Mouse (Mus musculus): Measurements from ENCODE around the gene Ccdc62. TPM values are rescaled to one million over a fixed set of nuclear protein-coding genes. Genes with fewer than 3 reads are reported as not detected.

Gene Ccdc62
- polyA plus RNA-seq, 1 experiment from 2014 or later: 7.1 TPM

GRCm38 (mm10) chr5:124004356-124005150 is 74.1 kb downstream of the Ccdc62 start:
- Histone ChIP-seq H3K9ac (ENCODE audit: low read depth, low read length) (no peak overlapping the region), H3K4me2 (no peak overlapping the region), H3K9me3 (ENCODE audit: control insufficient read depth, low read length) (no peaks in the 10 kb centered on the region), H3K27ac (ENCODE audit: low read depth, low read length) (no peak overlapping the region), H3K4me1 (replicated peaks; ENCODE audit: control insufficient read depth, insufficient read depth, low read length) (peaks cover 5% of the 10 kb centered on the region), H3K36me3 (ENCODE audit: control insufficient read depth, insufficient read depth, low read length) (peaks cover 33% of the 10 kb centered on the region), H3K4me3 (ENCODE audit: low read depth, low read length) (no peak overlapping the region), H3K27me3 (replicated peaks; ENCODE audit: control insufficient read depth, insufficient read depth, low read length) (no peaks in the 10 kb centered on the region)
- DNase-seq (ENCODE audit: low spot score) (no peak), ATAC-seq (replicated peaks; ENCODE audit: low FRiP score) (0 out of 2 replicates have a peak, but pooled peaks have one; percentile 10)
- WGBS: 91% methylated on average over 17 of the region's 17 CpGs

GRCm38 (mm10) chr5:124005151-124005500 is 74.6 kb downstream of the Ccdc62 start:
- 94% methylated on average over 15 of the region's 15 CpGs for WGBS
- Histone ChIP-seq H3K4me2 (no peak overlapping the region), H3K27me3 (replicated peaks; ENCODE audit: control insufficient read depth, insufficient read depth, low read length) (no peaks in the 10 kb centered on the region), H3K36me3 (ENCODE audit: control insufficient read depth, insufficient read depth, low read length) (peaks cover 37% of the 10 kb centered on the region), H3K27ac (ENCODE audit: low read depth, low read length) (no peak overlapping the region), H3K9ac (ENCODE audit: low read depth, low read length) (no peak overlapping the region), H3K4me3 (ENCODE audit: low read depth, low read length) (no peak overlapping the region), H3K4me1 (replicated peaks; ENCODE audit: control insufficient read depth, insufficient read depth, low read length) (peaks cover 11% of the 10 kb centered on the region), H3K9me3 (ENCODE audit: control insufficient read depth, low read length) (no peaks in the 10 kb centered on the region)
- ATAC-seq (replicated peaks; ENCODE audit: low FRiP score) (no peak), DNase-seq (ENCODE audit: low spot score) (no peak)

GRCm38 (mm10) chr5:124005591-124005990 is 75.1 kb downstream of the Ccdc62 start:
- H3K4me2 ChIP-seq: no peak overlapping the region
- no peaks in the 10 kb centered on the region for H3K9me3 ChIP-seq (ENCODE audit: control insufficient read depth, low read length)
- no peak overlapping the region for H3K27ac ChIP-seq (ENCODE audit: low read depth, low read length)
- H3K36me3 ChIP-seq (ENCODE audit: control insufficient read depth, insufficient read depth, low read length): peaks cover 39% of the 10 kb centered on the region
- DNase-seq (ENCODE audit: low spot score): no peak
- H3K4me1 ChIP-seq (replicated peaks; ENCODE audit: control insufficient read depth, insufficient read depth, low read length): peaks cover 15% of the 10 kb centered on the region
- H3K9ac ChIP-seq (ENCODE audit: low read depth, low read length): no peak overlapping the region
- no peaks in the 10 kb centered on the region for H3K27me3 ChIP-seq (replicated peaks; ENCODE audit: control insufficient read depth, insufficient read depth, low read length)
- 88% methylated on average over 11 of the region's 11 CpGs for WGBS
- no peak overlapping the region for H3K4me3 ChIP-seq (ENCODE audit: low read depth, low read length)
- no peak for ATAC-seq (replicated peaks; ENCODE audit: low FRiP score)

- no peak overlapping the region for H3K27ac ChIP-seq (ENCODE audit: low read depth, low read length)
- no peak for DNase-seq (ENCODE audit: low spot score)
- H3K9ac ChIP-seq (ENCODE audit: low read depth, low read length): no peak overlapping the region
- H3K4me3 ChIP-seq (ENCODE audit: low read depth, low read length): no peak overlapping the region
- 90% methylated on average over 26 of the region's 26 CpGs for WGBS
- H3K9me3 ChIP-seq (ENCODE audit: control insufficient read depth, low read length): no peaks in the 10 kb centered on the region
- no peak overlapping the region for H3K4me2 ChIP-seq
- ATAC-seq (replicated peaks; ENCODE audit: low FRiP score): no peak
- H3K36me3 ChIP-seq (ENCODE audit: control insufficient read depth, insufficient read depth, low read length): peaks cover 39% of the 10 kb centered on the region
- H3K4me1 ChIP-seq (replicated peaks; ENCODE audit: control insufficient read depth, insufficient read depth, low read length): peaks cover 19% of the 10 kb centered on the region
- H3K27me3 ChIP-seq (replicated peaks; ENCODE audit: control insufficient read depth, insufficient read depth, low read length): no peaks in the 10 kb centered on the region
Observed at GRCm38 (mm10) chr5:124006082-124006873, 75.8 kb downstream of the Ccdc62 start.

- ATAC-seq (replicated peaks; ENCODE audit: low FRiP score) (no peak), DNase-seq (ENCODE audit: low spot score) (no peak)
- H3K36me3 ChIP-seq (ENCODE audit: control insufficient read depth, insufficient read depth, low read length): peaks cover 39% of the 10 kb centered on the region
- H3K4me1 ChIP-seq (replicated peaks; ENCODE audit: control insufficient read depth, insufficient read depth, low read length): peaks cover 26% of the 10 kb centered on the region
- H3K9me3 ChIP-seq (ENCODE audit: control insufficient read depth, low read length): no peaks in the 10 kb centered on the region
- 92% methylated on average over 17 of the region's 17 CpGs for WGBS
- no peak overlapping the region for H3K4me3 ChIP-seq (ENCODE audit: low read depth, low read length)
- H3K9ac ChIP-seq (ENCODE audit: low read depth, low read length): no peak overlapping the region
- H3K27me3 ChIP-seq (replicated peaks; ENCODE audit: control insufficient read depth, insufficient read depth, low read length): no peaks in the 10 kb centered on the region
- no peak overlapping the region for H3K27ac ChIP-seq (ENCODE audit: low read depth, low read length)
- no peak overlapping the region for H3K4me2 ChIP-seq
Observed at GRCm38 (mm10) chr5:124006891-124007491, 76.5 kb downstream of the Ccdc62 start.

- H3K4me3 ChIP-seq (ENCODE audit: low read depth, low read length): 0 out of 2 replicates have a peak overlapping the region, but pooled peaks have one; percentile 7
- H3K9ac ChIP-seq (ENCODE audit: low read depth, low read length): peak overlapping the region; percentile 46; the same call in 1 of the 2 replicates
- peaks cover 33% of the 10 kb centered on the region for H3K36me3 ChIP-seq (ENCODE audit: control insufficient read depth, insufficient read depth, low read length)
- ATAC-seq (replicated peaks; ENCODE audit: low FRiP score) (peak; percentile 82), DNase-seq (ENCODE audit: low spot score) (no peak)
- H3K4me2 ChIP-seq: peak overlapping the region; percentile 61
- peaks cover 55% of the 10 kb centered on the region for H3K4me1 ChIP-seq (replicated peaks; ENCODE audit: control insufficient read depth, insufficient read depth, low read length)
- H3K27me3 ChIP-seq (replicated peaks; ENCODE audit: control insufficient read depth, insufficient read depth, low read length): no peaks in the 10 kb centered on the region
- H3K27ac ChIP-seq (ENCODE audit: low read depth, low read length): peak overlapping the region; percentile 75
- no peaks in the 10 kb centered on the region for H3K9me3 ChIP-seq (ENCODE audit: control insufficient read depth, low read length)
- WGBS: 51% methylated on average over 8 of the region's 8 CpGs
Observed at GRCm38 (mm10) chr5:124010077-124010476, 79.6 kb downstream of the Ccdc62 start.

GRCm38 (mm10) chr5:124010910-124011655 is 80.6 kb downstream of the Ccdc62 start:
- WGBS: 13% methylated on average over 19 of the region's 19 CpGs
- Histone ChIP-seq H3K27me3 (replicated peaks; ENCODE audit: control insufficient read depth, insufficient read depth, low read length) (no peaks in the 10 kb centered on the region), H3K4me1 (replicated peaks; ENCODE audit: control insufficient read depth, insufficient read depth, low read length) (peaks cover 64% of the 10 kb centered on the region), H3K36me3 (ENCODE audit: control insufficient read depth, insufficient read depth, low read length) (peaks cover 27% of the 10 kb centered on the region), H3K27ac (ENCODE audit: low read depth, low read length) (peak overlapping the region; percentile 75), H3K4me3 (ENCODE audit: low read depth, low read length) (peak overlapping the region; percentile 29), H3K9ac (ENCODE audit: low read depth, low read length) (no peak overlapping the region; the same call in 1 of the 2 replicates), H3K9me3 (ENCODE audit: control insufficient read depth, low read length) (no peaks in the 10 kb centered on the region), H3K4me2 (peak overlapping the region; percentile 61)
- ATAC-seq (replicated peaks; ENCODE audit: low FRiP score) (peak; percentile 72), DNase-seq (ENCODE audit: low spot score) (peak; percentile 74)

- ATAC-seq (replicated peaks; ENCODE audit: low FRiP score): no peak
- Histone ChIP-seq H3K4me3 (ENCODE audit: low read depth, low read length) (no peak overlapping the region), H3K9ac (ENCODE audit: low read depth, low read length) (peak overlapping the region; percentile 23; the same call in 1 of the 2 replicates), H3K27me3 (replicated peaks; ENCODE audit: control insufficient read depth, insufficient read depth, low read length) (no peaks in the 10 kb centered on the region), H3K9me3 (ENCODE audit: control insufficient read depth, low read length) (no peaks in the 10 kb centered on the region), H3K4me2 (peak overlapping the region; percentile 61), H3K4me1 (replicated peaks; ENCODE audit: control insufficient read depth, insufficient read depth, low read length) (peaks cover 73% of the 10 kb centered on the region), H3K36me3 (ENCODE audit: control insufficient read depth, insufficient read depth, low read length) (peaks cover 22% of the 10 kb centered on the region), H3K27ac (ENCODE audit: low read depth, low read length) (peak overlapping the region; percentile 75; the same call in 1 of the 2 replicates)
- no peak for DNase-seq (ENCODE audit: low spot score)
- WGBS: 26% methylated on average over 8 of the region's 8 CpGs
Observed at GRCm38 (mm10) chr5:124011927-124012326, 81.4 kb downstream of the Ccdc62 start.
